Mouse (Mus musculus) liver, embryonic 13.5 days (tissue): ENCODE results near the gene Dpm1. TPM values are rescaled to one million over a fixed set of nuclear protein-coding genes. Genes with fewer than 3 reads are reported as not detected.

Source experiments
- ATAC-seq: fragments of 200-750 bp; cut with Nextera tagmentation; 2 replicates; pipeline ENCODE4 v1.8.0; 2017; ENCODE audit warnings: low read depth, mild to moderate bottlenecking, moderate number of reproducible peaks, moderate library complexity
- DNase-seq: peaks from one replicate; pipeline ENCODE4 v3.0.0; 2022
- H3K27ac ChIP-seq: fragments of 300-500 bp; sonication (generic); 2 replicates; pipeline ENCODE4 v1.5.1; 2015; ENCODE audit warnings: moderate library complexity, mild to moderate bottlenecking, inconsistent platforms
- H3K27me3 ChIP-seq: fragments of 300-500 bp; sonication (generic); 2 replicates; pipeline ENCODE4 v1.6.1; 2015; ENCODE audit warnings: mild to moderate bottlenecking, inconsistent platforms
- H3K36me3 ChIP-seq: fragments of 300-500 bp; sonication (generic); 2 replicates; pipeline ENCODE4 v1.6.1; 2015; ENCODE audit warnings: mild to moderate bottlenecking, inconsistent platforms
- H3K4me1 ChIP-seq: fragments of 300-500 bp; sonication (generic); replicated peaks from 2 replicates; pipeline ENCODE4 v1.6.1; 2015; ENCODE audit warnings: inconsistent platforms
- H3K4me2 ChIP-seq: fragments of 300-500 bp; sonication (generic); 2 replicates; pipeline ENCODE4 v1.6.1; 2015; ENCODE audit warnings: inconsistent platforms, mild to moderate bottlenecking, moderate library complexity
- H3K4me3 ChIP-seq: fragments of 300-500 bp; sonication (generic); replicated peaks from 2 replicates; pipeline ENCODE4 v1.5.1; 2015; ENCODE audit warnings: mild to moderate bottlenecking, inconsistent platforms
- H3K9ac ChIP-seq: fragments of 300-500 bp; sonication (generic); 2 replicates; pipeline ENCODE4 v1.6.1; 2015; ENCODE audit warnings: mild to moderate bottlenecking, inconsistent platforms
- H3K9me3 ChIP-seq: fragments of 300-500 bp; sonication (generic); replicated peaks from 2 replicates; pipeline ENCODE4 v1.6.1; 2016; ENCODE audit warnings: inconsistent platforms
- WGBS: fragments of 180-500 bp; shearing (Covaris S2); methylation state at CpG from one replicate; pipeline ENCODE4 v1.1.7; 2015; ENCODE audit not compliant: insufficient replicate concordance; 5-methylcytosine and 5-hydroxymethylcytosine counted together
- polyA plus RNA-seq: library from polyadenylated mRNA; unstranded; fragments of >200 nt; fragmentation: Nextera tagmentation; extraction: Ambion mirVana; gene quantifications from 2 replicates; pipeline ENCODE4 v1.2.1, GENCODE M21; 2015

Gene Dpm1
- polyA plus RNA-seq, 1 experiment from 2014 or later = 101 TPM

GRCm38 (mm10) chr2:168195721-168196120 is 34.7 kb downstream of the Dpm1 start:
- ATAC-seq = no peak
- no peaks in the 10 kb centered on the region for H3K9me3 ChIP-seq
- H3K36me3 ChIP-seq = peaks cover 66% of the 10 kb centered on the region
- H3K27me3 ChIP-seq = no peaks in the 10 kb centered on the region
- H3K4me1 ChIP-seq = peaks cover 88% of the 10 kb centered on the region
- no peak overlapping the region for H3K4me3 ChIP-seq
- H3K9ac ChIP-seq = no peak overlapping the region
- no peak overlapping the region for H3K27ac ChIP-seq
- DNase-seq = no peak
- WGBS = 73% methylated on average over 2 of the region's 2 CpGs
- no peak overlapping the region for H3K4me2 ChIP-seq

GRCm38 (mm10) chr2:168193685-168194084 is 36.7 kb downstream of the Dpm1 start:
- H3K4me1 ChIP-seq = peaks cover 79% of the 10 kb centered on the region
- H3K36me3 ChIP-seq = peaks cover 62% of the 10 kb centered on the region

GRCm38 (mm10) chr2:168191856-168192255 is 38.5 kb downstream of the Dpm1 start:
- Histone ChIP-seq H3K9ac (no peak overlapping the region), H3K4me2 (no peak overlapping the region), H3K4me1 (peaks cover 66% of the 10 kb centered on the region), H3K36me3 (peaks cover 63% of the 10 kb centered on the region), H3K27me3 (no peaks in the 10 kb centered on the region), H3K27ac (no peak overlapping the region), H3K9me3 (no peaks in the 10 kb centered on the region), H3K4me3 (no peak overlapping the region)
- WGBS = 90% methylated on average over 2 of the region's 2 CpGs
- DNase-seq = no peak
- ATAC-seq = no peak

More at GRCm38 (mm10) chr2:168193685-168194084, 36.7 kb downstream of the Dpm1 start:
- Histone ChIP-seq H3K9ac (no peak overlapping the region), H3K27ac (no peak overlapping the region), H3K4me3 (no peak overlapping the region), H3K4me2 (no peak overlapping the region), H3K27me3 (no peaks in the 10 kb centered on the region), H3K9me3 (no peaks in the 10 kb centered on the region)
- DNase-seq (no peak), ATAC-seq (no peak)
- 61% methylated on average over 2 of the region's 2 CpGs for WGBS

GRCm38 (mm10) chr2:168175946-168176345 is 54.4 kb downstream of the Dpm1 start:
- no peak overlapping the region for H3K4me3 ChIP-seq
- 68% methylated on average over 7 of the region's 7 CpGs for WGBS
- no peak for ATAC-seq

GRCm38 (mm10) chr2:168170167-168170685 is 60.2 kb downstream of the Dpm1 start:
- peak overlapping the region; percentile 76 for H3K4me2 ChIP-seq

More at GRCm38 (mm10) chr2:168175946-168176345, 54.4 kb downstream of the Dpm1 start:
- no peak overlapping the region for H3K9ac ChIP-seq
- H3K27me3 ChIP-seq = no peaks in the 10 kb centered on the region
- H3K27ac ChIP-seq = no peak overlapping the region; the same call in 1 of the 2 replicates
- no peak overlapping the region for H3K4me2 ChIP-seq
- H3K9me3 ChIP-seq = no peaks in the 10 kb centered on the region
- H3K4me1 ChIP-seq = peaks cover 33% of the 10 kb centered on the region
- peaks cover 18% of the 10 kb centered on the region for H3K36me3 ChIP-seq
- DNase-seq = no peak

GRCm38 (mm10) chr2:168169800-168170113 is 60.6 kb downstream of the Dpm1 start:
- peak overlapping the region; percentile 46 for H3K4me3 ChIP-seq
- no peak for DNase-seq
- no peaks in the 10 kb centered on the region for H3K9me3 ChIP-seq
- peak overlapping the region; percentile 76 for H3K4me2 ChIP-seq
- no peaks in the 10 kb centered on the region for H3K27me3 ChIP-seq
- 14% methylated on average over 9 of the region's 9 CpGs for WGBS
- H3K36me3 ChIP-seq = 0 out of 2 replicates have a peak, but pooled peaks cover under 1% of the 10 kb centered on the region
- H3K9ac ChIP-seq = peak overlapping the region; percentile 65
- H3K27ac ChIP-seq = peak overlapping the region; percentile 90
- ATAC-seq = peak; percentile 33
- H3K4me1 ChIP-seq = peaks cover 73% of the 10 kb centered on the region

More at GRCm38 (mm10) chr2:168170167-168170685, 60.2 kb downstream of the Dpm1 start:
- Histone ChIP-seq H3K4me3 (peak overlapping the region; percentile 46), H3K36me3 (peaks cover 6% of the 10 kb centered on the region; the same call in 1 of the 2 replicates), H3K27me3 (no peaks in the 10 kb centered on the region), H3K27ac (peak overlapping the region; percentile 90), H3K9ac (peak overlapping the region; percentile 65), H3K4me1 (peaks cover 73% of the 10 kb centered on the region), H3K9me3 (no peaks in the 10 kb centered on the region)
- peak; percentile 95 for ATAC-seq
- DNase-seq = peak; percentile 69
- WGBS = under 1% methylated on average over 13 of the region's 13 CpGs

GRCm38 (mm10) chr2:168168892-168169799 is 61.2 kb downstream of the Dpm1 start:
- DNase-seq (no peak), ATAC-seq (no peak)
- Histone ChIP-seq H3K27ac (peak overlapping the region; percentile 90), H3K27me3 (no peaks in the 10 kb centered on the region), H3K36me3 (no peaks in the 10 kb centered on the region), H3K9ac (peak overlapping the region; percentile 65), H3K4me1 (peaks cover 73% of the 10 kb centered on the region), H3K4me3 (peak overlapping the region; percentile 46), H3K9me3 (no peaks in the 10 kb centered on the region), H3K4me2 (peak overlapping the region; percentile 76)
- WGBS = 68% methylated on average over 9 of the region's 9 CpGs

- Histone ChIP-seq H3K4me1 (peaks cover 65% of the 10 kb centered on the region), H3K27ac (peak overlapping the region; percentile 2), H3K27me3 (peaks cover 4% of the 10 kb centered on the region; the same call in 1 of the 2 replicates), H3K4me2 (no peak overlapping the region), H3K36me3 (no peaks in the 10 kb centered on the region), H3K9me3 (no peaks in the 10 kb centered on the region), H3K9ac (no peak overlapping the region), H3K4me3 (no peak overlapping the region)
- ATAC-seq = no peak
- 56% methylated on average over 3 of the region's 3 CpGs for WGBS
- DNase-seq = no peak
These were observed 62.6 kb downstream of the Dpm1 start for GRCm38 (mm10) chr2:168167781-168168180.

- H3K9ac ChIP-seq = no peak overlapping the region
- H3K4me2 ChIP-seq = no peak overlapping the region
- peaks cover 12% of the 10 kb centered on the region for H3K27me3 ChIP-seq
- H3K36me3 ChIP-seq = no peaks in the 10 kb centered on the region
- ATAC-seq (no peak), DNase-seq (no peak)
- H3K27ac ChIP-seq = peak overlapping the region; percentile 2
- no peaks in the 10 kb centered on the region for H3K9me3 ChIP-seq
- H3K4me3 ChIP-seq = no peak overlapping the region
- WGBS = 62% methylated on average over 21 of the region's 21 CpGs
- peaks cover 65% of the 10 kb centered on the region for H3K4me1 ChIP-seq
These were observed 63.5 kb downstream of the Dpm1 start for GRCm38 (mm10) chr2:168166750-168167460.

GRCm38 (mm10) chr2:168161978-168162377 is 68.4 kb downstream of the Dpm1 start:
- no peak for DNase-seq
- H3K9me3 ChIP-seq = no peaks in the 10 kb centered on the region
- H3K27me3 ChIP-seq = peaks cover 58% of the 10 kb centered on the region
- no peak overlapping the region for H3K27ac ChIP-seq
- H3K4me2 ChIP-seq = peak overlapping the region; percentile 62
- 5% methylated on average over 14 of the region's 14 CpGs for WGBS
- ATAC-seq = no peak
- H3K36me3 ChIP-seq = no peaks in the 10 kb centered on the region
- peaks cover 61% of the 10 kb centered on the region for H3K4me1 ChIP-seq
- H3K4me3 ChIP-seq = peak overlapping the region; percentile 38
- peak overlapping the region; percentile 45; the same call in 1 of the 2 replicates for H3K9ac ChIP-seq

- ATAC-seq = no peak
- 6% methylated on average over 11 of the region's 11 CpGs for WGBS
- no peaks in the 10 kb centered on the region for H3K36me3 ChIP-seq
- H3K9ac ChIP-seq = peak overlapping the region; percentile 45; the same call in 1 of the 2 replicates
- no peak for DNase-seq
- no peaks in the 10 kb centered on the region for H3K9me3 ChIP-seq
- peaks cover 60% of the 10 kb centered on the region for H3K27me3 ChIP-seq
- H3K27ac ChIP-seq = no peak overlapping the region
- peak overlapping the region; percentile 62 for H3K4me2 ChIP-seq
- peak overlapping the region; percentile 38 for H3K4me3 ChIP-seq
- peaks cover 57% of the 10 kb centered on the region for H3K4me1 ChIP-seq
These were observed 68.8 kb downstream of the Dpm1 start for GRCm38 (mm10) chr2:168161514-168161971.
